Mouse (Mus musculus): ENCODE measurements around the gene Zfp976. TPM values are rescaled to one million over a fixed set of nuclear protein-coding genes. Genes with fewer than 3 reads are reported as not detected.

The Zfp976 gene
- polyA plus RNA-seq, 1 experiment: 0.57 TPM

GRCm38 (mm10) chr7:42578488-42578887 is 63.9 kb downstream of the Zfp976 start, which contains the start of gene Gm21028:
Gm21028 (minus strand) TSS chr7:42578588.
- Histone ChIP-seq H3K4me1 (ENCODE audit: control insufficient read depth, insufficient read depth, low read length) (no peaks in the 10 kb centered on the region), H3K36me3 (ENCODE audit: control insufficient read depth, insufficient read depth, low read length) (no peaks in the 10 kb centered on the region), H3K4me3 (ENCODE audit: control insufficient read depth, low read depth, low read length) (no peak within 1 kb of the TSS), H3K27me3 (ENCODE audit: control insufficient read depth, insufficient read depth, low read length) (no peaks in the 10 kb centered on the region), H3K27ac (ENCODE audit: control insufficient read depth, insufficient read depth, low read depth, low read length) (no peak within 1 kb of the TSS)
- TF ChIP-seq POLR2A (IDR thresholded peaks at IDR 0.05; ENCODE audit: control insufficient read depth, low read depth, low read length): no peak
- no peak for TF ChIP-seq CTCF (IDR thresholded peaks at IDR 0.05; ENCODE audit: control insufficient read depth, insufficient read depth, insufficient replicate concordance, low read depth, low read length)

Other genes with a start within 250 kb of the Zfp976 start
- gene 4933421I07Rik, start 194.5 kb downstream of the Zfp976 start, polyA plus RNA-seq (2012; rRNA removed): 32.9 and 37.1 TPM in 2 replicates
- 3.2 and 6.2 TPM in 2 replicates for gene Zfp141, start 136.8 kb downstream of the Zfp976 start, polyA plus RNA-seq (2012; rRNA removed)
- gene Gm21028, start 64.0 kb downstream of the Zfp976 start, polyA plus RNA-seq (2012; rRNA removed): not detected in 2 replicates
- gene Zfp977, start 50.0 kb downstream of the Zfp976 start, polyA plus RNA-seq (2012; rRNA removed): 0.47 and 0.85 TPM in 2 replicates
- 0.32 and 0.75 TPM in 2 replicates for gene Zfp975, start 50.2 kb upstream of the Zfp976 start, polyA plus RNA-seq (2012; rRNA removed)
- 1.4 TPM in 2 replicates for gene Gm17067, start 84.4 kb upstream of the Zfp976 start, polyA plus RNA-seq (2012; rRNA removed)
- gene Vmn2r62, start 150.9 kb upstream of the Zfp976 start, polyA plus RNA-seq (2012; rRNA removed): 0.04 TPM in 1 of 2 replicates, not detected in the other
- 0.05 and 0.16 TPM in 2 replicates for gene Gm2381, start 224.6 kb upstream of the Zfp976 start, polyA plus RNA-seq (2012; rRNA removed)